Mouse (Mus musculus): ENCODE data around the gene Plcb1.

Gene Plcb1

GRCm38 (mm10) chr2:134785970-134786855 lies at the start of gene Plcb1:
Gene Plcb1, plus strand, starts transcription at chr2:134786067.
- peak; percentile 90 for DNase-seq

- no peak for DNase-seq
These were observed 30.3 kb upstream of the Plcb1 start for GRCm38 (mm10) chr2:134755537-134755936.

- no peak for DNase-seq
These were observed 29.8 kb upstream of the Plcb1 start for GRCm38 (mm10) chr2:134756086-134756485.

GRCm38 (mm10) chr2:134761029-134761428 lies 24.8 kb upstream of the Plcb1 start:
- DNase-seq: no peak

- DNase-seq: no peak
These were observed 22.4 kb upstream of the Plcb1 start for GRCm38 (mm10) chr2:134763406-134763990.

GRCm38 (mm10) chr2:134764506-134764905 lies 21.4 kb upstream of the Plcb1 start:
- no peak for DNase-seq

- no peak for DNase-seq
These were observed 6.0 kb upstream of the Plcb1 start for GRCm38 (mm10) chr2:134779826-134780225.

- DNase-seq: no peak
These were observed 5.6 kb upstream of the Plcb1 start for GRCm38 (mm10) chr2:134780316-134780715.

GRCm38 (mm10) chr2:134786856-134787250 lies 986 bp downstream of the Plcb1 start:
- no peak for DNase-seq

GRCm38 (mm10) chr2:134787336-134788095 lies 1.6 kb downstream of the Plcb1 start:
- no peak for DNase-seq

- DNase-seq: no peak
These were observed 7.1 kb downstream of the Plcb1 start for GRCm38 (mm10) chr2:134792926-134793325.

- DNase-seq: peak; percentile 22
These were observed 14.4 kb downstream of the Plcb1 start for GRCm38 (mm10) chr2:134800226-134800625.

GRCm38 (mm10) chr2:134816383-134816782 lies 30.5 kb downstream of the Plcb1 start:
- peak; percentile 58 for DNase-seq

- no peak for DNase-seq
These were observed 31.4 kb downstream of the Plcb1 start for GRCm38 (mm10) chr2:134817058-134817840.

GRCm38 (mm10) chr2:134821176-134821575 lies 35.3 kb downstream of the Plcb1 start:
- no peak for DNase-seq

- DNase-seq: no peak
These were observed 39.8 kb downstream of the Plcb1 start for GRCm38 (mm10) chr2:134825645-134826044.

- no peak for DNase-seq
These were observed 40.5 kb downstream of the Plcb1 start for GRCm38 (mm10) chr2:134826111-134827005.

GRCm38 (mm10) chr2:134827778-134828487 lies 42.1 kb downstream of the Plcb1 start:
- DNase-seq: no peak

GRCm38 (mm10) chr2:134831861-134832260 lies 46.0 kb downstream of the Plcb1 start:
- no peak for DNase-seq

- DNase-seq: peak; percentile 16
These were observed 50.2 kb downstream of the Plcb1 start for GRCm38 (mm10) chr2:134836097-134836496.

GRCm38 (mm10) chr2:134838185-134838584 lies 52.3 kb downstream of the Plcb1 start:
- no peak for DNase-seq

Measured in lung, postnatal 14 days (tissue).